Mouse (Mus musculus): ENCODE data around the gene Tpte. TPM values are rescaled to one million over a fixed set of nuclear protein-coding genes. Genes with fewer than 3 reads are reported as not detected.

The Tpte gene
- polyA plus RNA-seq, 1 experiment from 2014 or later, result not detected

GRCm38 (mm10) chr8:22389874-22390273 is 106.6 kb downstream of the Tpte start:
- no peaks in the 10 kb centered on the region for H3K9me3 ChIP-seq (ENCODE audit: control insufficient read depth, low read length)
- ATAC-seq (ENCODE audit: low read depth), result no peak
- H3K9ac ChIP-seq (replicated peaks; ENCODE audit: low read depth, low read length), result no peak overlapping the region
- WGBS, result 86% methylated on average over 10 of the region's 10 CpGs
- no peak overlapping the region for H3K4me2 ChIP-seq (ENCODE audit: low read depth, low read length)
- H3K4me1 ChIP-seq (ENCODE audit: control insufficient read depth, insufficient read depth, low read length), result no peaks in the 10 kb centered on the region
- no peaks in the 10 kb centered on the region for H3K27me3 ChIP-seq (ENCODE audit: control insufficient read depth, insufficient read depth, low read length)
- no peak overlapping the region for H3K27ac ChIP-seq (ENCODE audit: low read depth, low read length)
- no peak overlapping the region for H3K4me3 ChIP-seq (ENCODE audit: low read depth, low read length)
- peaks cover 6% of the 10 kb centered on the region; the same call in 1 of the 2 replicates for H3K36me3 ChIP-seq (ENCODE audit: control insufficient read depth, insufficient read depth, low read length)

GRCm38 (mm10) chr8:22390766-22391463 is 107.7 kb downstream of the Tpte start:
- WGBS, result 93% methylated on average over 8 of the region's 8 CpGs
- H3K27ac ChIP-seq (ENCODE audit: low read depth, low read length), result no peak overlapping the region
- no peaks in the 10 kb centered on the region for H3K27me3 ChIP-seq (ENCODE audit: control insufficient read depth, insufficient read depth, low read length)
- H3K9me3 ChIP-seq (ENCODE audit: control insufficient read depth, low read length), result no peaks in the 10 kb centered on the region
- H3K4me3 ChIP-seq (ENCODE audit: low read depth, low read length), result no peak overlapping the region
- no peaks in the 10 kb centered on the region for H3K4me1 ChIP-seq (ENCODE audit: control insufficient read depth, insufficient read depth, low read length)
- ATAC-seq (ENCODE audit: low read depth), result no peak
- H3K9ac ChIP-seq (replicated peaks; ENCODE audit: low read depth, low read length), result no peak overlapping the region
- peaks cover 6% of the 10 kb centered on the region; the same call in 1 of the 2 replicates for H3K36me3 ChIP-seq (ENCODE audit: control insufficient read depth, insufficient read depth, low read length)
- H3K4me2 ChIP-seq (ENCODE audit: low read depth, low read length), result no peak overlapping the region

- no peaks in the 10 kb centered on the region for H3K36me3 ChIP-seq (ENCODE audit: control insufficient read depth, insufficient read depth, low read length)
- WGBS, result 86% methylated on average over 4 of the region's 4 CpGs
- ATAC-seq (ENCODE audit: low read depth), result no peak
- no peak overlapping the region for H3K9ac ChIP-seq (replicated peaks; ENCODE audit: low read depth, low read length)
- H3K27ac ChIP-seq (ENCODE audit: low read depth, low read length), result no peak overlapping the region
- no peaks in the 10 kb centered on the region for H3K27me3 ChIP-seq (ENCODE audit: control insufficient read depth, insufficient read depth, low read length)
- no peaks in the 10 kb centered on the region for H3K9me3 ChIP-seq (ENCODE audit: control insufficient read depth, low read length)
- H3K4me2 ChIP-seq (ENCODE audit: low read depth, low read length), result no peak overlapping the region
- peaks cover 6% of the 10 kb centered on the region; the same call in 1 of the 2 replicates for H3K4me1 ChIP-seq (ENCODE audit: control insufficient read depth, insufficient read depth, low read length)
- H3K4me3 ChIP-seq (ENCODE audit: low read depth, low read length), result no peak overlapping the region
Observed at GRCm38 (mm10) chr8:22394471-22394870, 111.2 kb downstream of the Tpte start.

GRCm38 (mm10) chr8:22395256-22395655 is 112.0 kb downstream of the Tpte start:
- Histone ChIP-seq H3K9ac (replicated peaks; ENCODE audit: low read depth, low read length) (no peak overlapping the region), H3K36me3 (ENCODE audit: control insufficient read depth, insufficient read depth, low read length) (no peaks in the 10 kb centered on the region), H3K4me2 (ENCODE audit: low read depth, low read length) (no peak overlapping the region), H3K4me1 (ENCODE audit: control insufficient read depth, insufficient read depth, low read length) (peaks cover 6% of the 10 kb centered on the region; the same call in 1 of the 2 replicates), H3K27me3 (ENCODE audit: control insufficient read depth, insufficient read depth, low read length) (no peaks in the 10 kb centered on the region), H3K27ac (ENCODE audit: low read depth, low read length) (no peak overlapping the region), H3K9me3 (ENCODE audit: control insufficient read depth, low read length) (no peaks in the 10 kb centered on the region), H3K4me3 (ENCODE audit: low read depth, low read length) (no peak overlapping the region)
- 97% methylated on average over 8 of the region's 8 CpGs for WGBS
- no peak for ATAC-seq (ENCODE audit: low read depth)

GRCm38 (mm10) chr8:22397811-22398141 is 114.5 kb downstream of the Tpte start:
- under 1% methylated on average over 13 of the region's 13 CpGs for WGBS
- peak overlapping the region; percentile 64 for H3K9ac ChIP-seq (replicated peaks; ENCODE audit: low read depth, low read length)

GRCm38 (mm10) chr8:22398142-22398951 is 115.1 kb downstream of the Tpte start, which contains the start of gene Slc25a15:
TSS of gene Slc25a15 (minus strand) at chr8:22398597.
- Histone ChIP-seq H3K27ac (ENCODE audit: low read depth, low read length) (peak within 1 kb of the TSS; percentile 62), H3K4me2 (ENCODE audit: low read depth, low read length) (peak within 1 kb of the TSS; percentile 85), H3K4me3 (ENCODE audit: low read depth, low read length) (peak within 1 kb of the TSS; percentile 67), H3K4me1 (ENCODE audit: control insufficient read depth, insufficient read depth, low read length) (peaks cover 6% of the 10 kb centered on the region; the same call in 1 of the 2 replicates), H3K36me3 (ENCODE audit: control insufficient read depth, insufficient read depth, low read length) (no peaks in the 10 kb centered on the region), H3K27me3 (ENCODE audit: control insufficient read depth, insufficient read depth, low read length) (no peaks in the 10 kb centered on the region), H3K9ac (replicated peaks; ENCODE audit: low read depth, low read length) (peak within 1 kb of the TSS; percentile 64), H3K9me3 (ENCODE audit: control insufficient read depth, low read length) (no peaks in the 10 kb centered on the region)
- WGBS, result 2% methylated on average over 73 of the region's 77 CpGs
- ATAC-seq (ENCODE audit: low read depth), result peak; percentile 92

More at GRCm38 (mm10) chr8:22397811-22398141, 114.5 kb downstream of the Tpte start:
- Histone ChIP-seq H3K27me3 (ENCODE audit: control insufficient read depth, insufficient read depth, low read length) (no peaks in the 10 kb centered on the region), H3K4me1 (ENCODE audit: control insufficient read depth, insufficient read depth, low read length) (peaks cover 6% of the 10 kb centered on the region; the same call in 1 of the 2 replicates), H3K4me2 (ENCODE audit: low read depth, low read length) (peak overlapping the region; percentile 85), H3K9me3 (ENCODE audit: control insufficient read depth, low read length) (no peaks in the 10 kb centered on the region), H3K4me3 (ENCODE audit: low read depth, low read length) (peak overlapping the region; percentile 67), H3K27ac (ENCODE audit: low read depth, low read length) (peak overlapping the region; percentile 62), H3K36me3 (ENCODE audit: control insufficient read depth, insufficient read depth, low read length) (no peaks in the 10 kb centered on the region)
- no peak for ATAC-seq (ENCODE audit: low read depth)

- no peaks in the 10 kb centered on the region for H3K27me3 ChIP-seq (ENCODE audit: control insufficient read depth, insufficient read depth, low read length)
- no peaks in the 10 kb centered on the region for H3K9me3 ChIP-seq (ENCODE audit: control insufficient read depth, low read length)
- WGBS, result 91% methylated on average over 8 of the region's 8 CpGs
- H3K9ac ChIP-seq (replicated peaks; ENCODE audit: low read depth, low read length), result 0 out of 2 replicates have a peak overlapping the region, but pooled peaks have one; percentile 64
- peak overlapping the region; percentile 67 for H3K4me3 ChIP-seq (ENCODE audit: low read depth, low read length)
- peaks cover 6% of the 10 kb centered on the region; the same call in 1 of the 2 replicates for H3K4me1 ChIP-seq (ENCODE audit: control insufficient read depth, insufficient read depth, low read length)
- no peak overlapping the region for H3K27ac ChIP-seq (ENCODE audit: low read depth, low read length)
- no peak for ATAC-seq (ENCODE audit: low read depth)
- H3K4me2 ChIP-seq (ENCODE audit: low read depth, low read length), result peak overlapping the region; percentile 85
- no peaks in the 10 kb centered on the region for H3K36me3 ChIP-seq (ENCODE audit: control insufficient read depth, insufficient read depth, low read length)
Observed at GRCm38 (mm10) chr8:22399285-22399880, 116.1 kb downstream of the Tpte start.

- Histone ChIP-seq H3K27ac (ENCODE audit: low read depth, low read length) (no peak overlapping the region), H3K4me2 (ENCODE audit: low read depth, low read length) (no peak overlapping the region), H3K27me3 (ENCODE audit: control insufficient read depth, insufficient read depth, low read length) (no peaks in the 10 kb centered on the region), H3K4me3 (ENCODE audit: low read depth, low read length) (no peak overlapping the region), H3K4me1 (ENCODE audit: control insufficient read depth, insufficient read depth, low read length) (peaks cover 6% of the 10 kb centered on the region; the same call in 1 of the 2 replicates), H3K36me3 (ENCODE audit: control insufficient read depth, insufficient read depth, low read length) (no peaks in the 10 kb centered on the region), H3K9me3 (ENCODE audit: control insufficient read depth, low read length) (no peaks in the 10 kb centered on the region), H3K9ac (replicated peaks; ENCODE audit: low read depth, low read length) (no peak overlapping the region)
- WGBS, result 93% methylated on average over 4 of the region's 4 CpGs
- no peak for ATAC-seq (ENCODE audit: low read depth)
Observed at GRCm38 (mm10) chr8:22400593-22400992, 117.4 kb downstream of the Tpte start.

Data from neural tube, embryonic 14.5 days (tissue).